Mouse (Mus musculus): ENCODE results near the gene Camta1.

Gene Camta1

GRCm38 (mm10) chr4:151300706-151301105 lies 561.0 kb downstream of the Camta1 start:
- no peak for DNase-seq (ENCODE audit: inconsistent age in 2 of 2, low spot score in 1 of 2)

DNA sequence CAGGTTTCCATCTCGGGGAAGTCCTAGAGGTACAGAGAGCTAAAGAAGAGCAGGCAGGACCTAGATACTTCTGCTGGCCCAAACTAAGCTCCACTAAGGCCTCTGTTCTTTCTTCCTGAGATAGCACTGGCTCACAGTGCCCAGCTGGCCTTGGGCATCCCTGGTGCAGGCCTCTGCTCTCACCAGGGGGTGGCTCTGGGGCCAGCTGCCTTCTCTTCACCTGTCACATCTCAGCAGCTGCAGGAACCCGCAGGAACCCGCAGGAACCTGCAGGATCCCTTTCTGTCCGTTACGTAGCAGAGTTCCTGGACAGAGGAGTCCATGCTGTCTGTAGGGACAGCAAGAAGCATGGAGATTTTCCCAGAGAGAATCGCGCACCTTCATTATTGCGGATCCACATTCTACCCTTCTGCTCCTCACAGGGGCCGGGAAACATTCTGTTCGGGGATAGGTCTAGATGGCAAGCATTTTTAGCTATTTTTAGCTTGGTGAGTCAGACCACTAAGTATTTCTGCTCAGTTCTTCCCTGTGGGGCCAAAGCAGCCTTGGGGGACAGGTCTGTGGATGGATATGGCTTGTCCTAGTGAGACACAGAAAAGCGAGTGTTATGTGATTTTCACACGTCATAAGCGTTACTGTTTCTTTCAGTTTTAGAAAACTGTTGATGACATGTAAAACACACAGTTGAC lies 566.0 kb downstream of the Camta1 start:
- no peak for DNase-seq (ENCODE audit: inconsistent age in 2 of 2, low spot score in 1 of 2)

DNA sequence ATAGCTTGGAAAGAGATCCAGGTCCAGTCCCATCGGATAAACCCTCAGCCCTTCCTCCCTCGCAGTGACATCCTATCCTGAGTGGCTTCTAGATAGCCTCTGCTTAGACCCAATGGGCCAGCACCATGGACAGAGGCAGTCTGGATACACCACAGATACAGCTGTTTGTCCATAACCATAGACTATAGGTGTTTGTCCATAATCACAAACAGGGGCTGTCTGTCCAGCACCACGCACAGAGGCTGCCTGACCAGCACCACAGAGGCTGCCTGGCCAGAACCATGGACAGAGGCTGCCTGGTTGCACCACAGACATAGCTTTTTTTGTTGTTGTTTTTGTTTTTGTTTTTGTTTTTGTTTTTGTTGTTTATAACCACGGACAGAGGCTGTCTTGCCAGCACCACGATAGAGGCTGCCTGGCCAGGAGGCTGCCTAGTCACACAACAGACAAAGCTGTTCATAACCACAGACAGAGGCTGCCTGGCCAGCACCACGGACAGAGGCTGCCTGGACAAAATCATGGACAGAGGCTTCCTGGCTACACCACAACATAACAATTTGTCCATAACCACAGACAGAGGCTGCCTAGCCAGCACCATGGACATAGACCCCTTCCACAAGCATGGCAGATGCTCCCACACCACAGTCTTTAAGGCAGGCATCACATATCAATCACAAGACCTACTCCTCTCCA lies 572.6 kb downstream of the Camta1 start:
- DNase-seq (ENCODE audit: inconsistent age in 2 of 2, low spot score in 1 of 2) = peak; percentile 28 to 63

GRCm38 (mm10) chr4:151285905-151286445 lies 575.7 kb downstream of the Camta1 start:
- DNase-seq (ENCODE audit: inconsistent age in 2 of 2, low spot score in 1 of 2) = no peak

DNA sequence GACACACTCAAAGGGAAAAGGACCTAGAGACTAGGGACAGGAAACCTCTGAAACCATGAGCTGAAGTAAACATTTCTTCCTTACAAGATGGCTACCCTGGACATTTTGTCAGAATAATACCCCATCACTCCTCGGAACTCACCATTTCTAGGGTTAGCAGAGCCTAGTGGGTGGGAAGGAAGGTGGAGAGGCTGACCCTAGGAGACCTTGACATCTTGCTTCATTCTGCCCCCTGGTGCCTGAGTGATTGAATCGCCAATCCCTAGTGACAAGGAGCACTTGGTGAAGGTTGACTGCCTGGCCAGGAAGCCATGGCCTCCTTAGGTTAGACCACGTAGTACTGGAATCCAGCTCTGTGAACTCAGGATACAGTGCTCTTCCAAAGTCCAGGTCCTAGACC lies 576.2 kb downstream of the Camta1 start:
- DNase-seq (ENCODE audit: inconsistent age in 2 of 2, low spot score in 1 of 2) = no peak

GRCm38 (mm10) chr4:151283092-151283741 lies 578.5 kb downstream of the Camta1 start:
- DNase-seq (ENCODE audit: inconsistent age in 2 of 2, low spot score in 1 of 2) = peak; percentile 36 to 85

DNA sequence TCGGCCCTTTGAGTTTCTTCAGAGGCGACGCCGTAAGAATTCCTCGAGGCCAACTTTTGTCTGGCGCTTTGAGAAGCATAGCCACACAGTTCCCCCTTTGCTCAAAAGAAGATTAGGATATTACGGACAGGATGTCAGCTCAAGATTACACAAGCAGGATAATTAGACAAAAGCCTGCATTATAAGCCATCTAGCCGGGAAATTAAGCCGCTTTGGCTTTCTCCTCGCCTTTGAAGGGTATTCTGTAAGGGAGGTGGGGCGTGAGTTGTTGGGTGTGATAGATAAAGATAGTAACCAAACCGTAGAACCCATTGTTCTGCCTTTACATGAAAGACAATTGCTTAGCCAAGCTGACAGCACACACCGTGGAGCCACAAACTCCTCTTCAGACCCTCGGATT lies 579.6 kb downstream of the Camta1 start:
- no peak for DNase-seq (ENCODE audit: inconsistent age in 2 of 2, low spot score in 1 of 2)

DNA sequence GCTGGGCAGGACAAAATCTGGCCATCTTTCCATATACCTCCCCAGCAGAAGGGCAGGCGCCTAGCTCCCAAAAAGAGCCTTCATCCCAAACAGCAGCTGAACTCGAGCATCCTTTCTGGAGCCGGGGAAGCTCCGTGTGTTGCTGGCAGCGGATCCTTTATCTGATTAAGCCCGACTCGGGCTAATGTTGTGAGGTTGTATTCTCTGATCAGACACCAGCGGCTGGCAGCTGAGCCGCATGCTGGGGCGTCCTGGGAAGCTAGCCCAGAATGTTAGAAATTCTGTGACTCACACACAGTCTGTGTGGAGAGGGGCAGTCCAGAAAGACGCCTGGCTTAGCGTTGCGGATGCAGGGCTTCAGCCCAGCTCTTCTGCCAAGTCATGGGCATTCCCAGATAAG lies 586.4 kb downstream of the Camta1 start:
- DNase-seq (ENCODE audit: inconsistent age in 2 of 2, low spot score in 1 of 2) = peak; percentile 26 to 71

DNA sequence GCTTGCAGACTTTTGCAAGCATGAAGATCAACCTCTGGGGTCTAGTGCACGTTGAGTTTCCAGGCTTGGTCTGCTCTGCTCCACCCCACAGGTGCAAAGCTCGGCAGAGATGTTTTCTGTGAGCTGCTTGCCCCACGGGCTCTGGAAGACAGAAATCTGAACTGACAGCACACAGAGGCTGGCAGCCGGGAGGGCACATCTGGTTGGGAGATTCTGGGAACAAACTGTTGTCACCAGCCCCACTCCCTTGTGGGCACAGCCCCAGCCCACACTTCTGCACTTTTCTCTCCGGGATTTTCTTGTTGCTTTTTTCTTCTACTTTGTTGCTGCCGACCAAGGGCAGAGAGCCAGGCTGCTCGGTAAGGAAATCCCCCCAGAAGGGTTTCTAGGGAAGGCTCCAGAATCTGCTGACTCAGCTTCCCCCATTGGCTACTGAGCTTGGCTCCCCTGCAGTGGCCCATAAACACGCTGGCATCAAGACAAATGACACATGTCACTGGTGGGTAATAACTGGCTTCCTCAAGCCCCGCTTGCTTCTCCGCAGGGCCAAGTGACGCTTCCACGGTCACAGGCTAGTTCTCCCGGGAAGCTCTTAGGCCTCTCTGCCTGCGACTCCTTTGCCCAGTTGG lies 597.8 kb downstream of the Camta1 start:
- DNase-seq (ENCODE audit: inconsistent age in 2 of 2, low spot score in 1 of 2) = no peak

DNA sequence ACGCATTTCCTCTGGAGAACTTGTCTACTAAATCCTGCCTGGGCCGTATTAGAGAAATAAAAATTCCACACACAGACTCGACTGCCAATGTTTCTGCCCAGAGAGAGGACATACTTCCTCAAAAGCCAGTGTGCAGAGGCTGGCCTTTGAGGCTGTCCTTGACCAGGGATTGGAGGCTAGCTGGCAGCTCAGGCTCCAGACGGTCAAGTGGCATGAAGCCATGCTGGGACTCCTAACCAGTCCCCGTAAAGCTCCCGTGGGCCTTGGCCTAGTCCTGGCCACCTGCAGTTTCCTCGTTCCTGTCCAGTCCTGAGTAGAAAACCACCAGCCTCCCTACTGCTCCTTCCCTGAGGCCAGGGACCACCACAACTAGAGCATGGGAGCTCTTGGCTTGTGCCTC lies 598.6 kb downstream of the Camta1 start:
- peak; percentile 26 to 73 for DNase-seq (ENCODE audit: inconsistent age in 2 of 2, low spot score in 1 of 2)

DNA sequence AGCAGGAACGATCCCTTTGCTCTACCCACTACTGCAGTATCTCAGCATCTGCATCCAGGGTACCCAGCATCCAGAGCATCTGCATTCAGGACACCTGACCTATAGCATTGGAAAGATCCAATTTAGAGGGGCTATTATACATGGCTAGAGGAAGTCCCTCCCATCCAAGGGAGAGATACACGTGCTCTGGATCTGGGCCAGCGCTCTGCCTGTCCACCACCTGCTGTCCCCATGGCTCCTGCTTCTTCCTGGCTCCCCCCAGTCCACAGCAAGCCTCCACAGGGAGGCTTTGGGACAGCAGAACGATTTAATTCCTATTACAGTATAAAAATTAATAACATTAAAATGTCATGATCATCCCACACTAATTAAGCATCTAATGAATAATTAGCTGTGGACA lies 605.1 kb downstream of the Camta1 start:
- no peak for DNase-seq (ENCODE audit: inconsistent age in 2 of 2, low spot score in 1 of 2)

GRCm38 (mm10) chr4:151250824-151251223 lies 610.9 kb downstream of the Camta1 start:
- no peak for DNase-seq (ENCODE audit: inconsistent age in 2 of 2, low spot score in 1 of 2)

DNA sequence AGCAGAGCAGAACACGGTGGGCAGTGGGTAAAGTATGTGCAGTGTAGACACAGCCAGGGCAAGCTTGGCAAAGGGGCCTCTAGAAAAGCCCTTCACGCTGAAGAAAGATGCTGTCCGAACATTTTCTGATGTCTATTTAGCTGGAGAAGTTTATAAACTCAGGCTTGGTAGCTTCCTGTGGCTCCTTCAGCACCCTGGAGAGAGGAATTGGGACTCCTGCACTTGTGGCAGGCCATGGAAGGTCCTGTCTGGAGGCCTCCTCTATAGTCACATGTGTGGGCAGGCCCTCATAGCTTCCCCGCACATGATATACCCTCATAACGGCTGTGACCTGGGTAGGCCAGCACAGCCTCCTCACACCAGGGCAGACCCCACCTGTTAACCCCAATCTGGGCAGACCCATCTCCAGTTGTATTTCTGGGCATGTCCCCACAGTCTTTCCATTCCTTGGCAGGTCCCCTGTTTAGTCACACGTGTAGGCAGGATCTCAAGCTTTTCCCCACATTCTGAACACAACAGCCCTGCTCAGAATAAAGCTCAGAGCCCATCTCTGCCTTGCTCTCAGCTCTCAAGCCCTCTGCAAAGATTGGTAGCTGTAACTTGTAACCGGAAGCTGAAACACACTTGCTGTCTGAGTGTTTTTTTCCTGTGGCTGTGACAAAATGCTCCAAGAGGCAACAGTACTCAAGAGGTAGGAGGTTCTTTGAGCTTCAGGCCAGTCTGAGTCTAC lies 616.4 kb downstream of the Camta1 start:
- no peak for DNase-seq (ENCODE audit: inconsistent age in 2 of 2, low spot score in 1 of 2)

DNA sequence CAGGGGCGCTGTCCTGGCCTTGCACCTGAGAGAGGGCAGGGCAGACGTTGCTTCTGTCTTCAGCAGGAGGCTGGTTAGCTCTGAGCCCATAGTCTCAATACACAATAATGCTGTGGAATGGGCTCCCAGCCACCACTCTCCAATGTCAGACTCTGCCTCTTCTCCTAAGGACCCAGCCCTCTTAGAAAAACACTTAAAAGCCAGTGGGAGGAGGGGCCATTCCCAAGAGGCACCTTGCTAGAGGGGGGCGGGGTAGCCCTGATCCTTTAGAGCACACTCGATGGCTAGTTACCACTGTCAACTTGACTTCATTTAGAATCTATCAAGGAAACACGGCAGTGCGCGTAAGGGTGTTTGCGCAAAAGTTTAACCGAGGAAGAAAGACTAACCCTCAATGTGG lies 618.2 kb downstream of the Camta1 start:
- no peak for DNase-seq (ENCODE audit: inconsistent age in 2 of 2, low spot score in 1 of 2)

DNA sequence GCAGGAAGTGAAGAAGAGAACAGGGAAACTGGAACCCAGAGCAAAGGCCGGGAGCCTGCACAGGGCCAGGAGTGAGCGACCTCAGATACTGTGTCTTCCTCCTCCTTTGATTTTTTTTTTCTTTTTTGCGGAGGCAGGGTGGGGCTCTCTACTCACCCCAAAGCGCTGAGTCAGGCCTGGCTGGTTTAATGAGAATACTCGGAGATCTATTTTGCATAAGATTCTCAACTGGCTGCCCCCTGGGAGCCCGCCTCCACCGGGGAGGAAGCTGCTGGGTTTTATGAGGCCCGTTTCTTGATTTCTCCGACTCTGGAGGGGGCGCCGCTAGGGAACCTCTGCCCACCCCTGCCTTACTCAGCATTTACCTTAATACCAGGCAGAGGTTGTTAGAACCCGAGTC lies 618.9 kb downstream of the Camta1 start:
- no peak for DNase-seq (ENCODE audit: inconsistent age in 2 of 2, low spot score in 1 of 2)

GRCm38 (mm10) chr4:151240465-151240864 lies 621.2 kb downstream of the Camta1 start:
- DNase-seq (ENCODE audit: inconsistent age in 2 of 2, low spot score in 1 of 2) = no peak

DNA sequence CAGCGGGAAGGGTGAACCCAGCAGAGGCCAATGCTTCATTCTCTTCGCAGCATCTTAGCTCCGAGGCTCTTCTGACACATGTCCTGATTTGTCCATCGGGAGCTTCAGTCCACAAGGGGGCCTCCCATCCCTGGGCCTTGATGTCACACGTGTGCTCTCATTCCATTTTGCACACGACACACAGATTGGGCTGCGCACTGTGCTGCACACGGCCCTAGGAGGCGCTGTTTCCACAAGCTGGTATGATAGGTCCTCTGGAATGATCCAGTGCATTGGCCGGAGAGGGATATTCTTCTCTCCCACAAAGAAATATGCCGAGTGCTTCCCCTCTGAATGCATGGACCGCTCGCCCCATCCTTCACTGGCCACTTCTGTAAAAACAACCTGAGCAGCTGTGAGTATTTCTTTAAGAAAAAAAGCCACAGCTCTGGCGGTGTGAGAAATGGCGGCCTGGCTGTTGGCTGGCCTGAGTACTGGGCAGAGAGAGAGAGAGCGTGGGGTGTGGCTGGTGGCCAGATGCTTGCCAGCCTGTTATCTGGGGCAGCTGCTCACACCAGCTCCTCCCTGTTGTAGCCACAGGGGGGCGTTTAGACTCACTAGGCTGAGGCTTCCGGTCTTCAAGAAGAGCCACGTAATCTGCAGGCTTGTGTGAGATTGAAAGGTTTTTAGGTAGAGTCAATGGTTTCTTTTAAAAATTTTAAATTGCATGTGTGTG lies 622.5 kb downstream of the Camta1 start:
- DNase-seq (ENCODE audit: inconsistent age in 2 of 2, low spot score in 1 of 2) = no peak

DNA sequence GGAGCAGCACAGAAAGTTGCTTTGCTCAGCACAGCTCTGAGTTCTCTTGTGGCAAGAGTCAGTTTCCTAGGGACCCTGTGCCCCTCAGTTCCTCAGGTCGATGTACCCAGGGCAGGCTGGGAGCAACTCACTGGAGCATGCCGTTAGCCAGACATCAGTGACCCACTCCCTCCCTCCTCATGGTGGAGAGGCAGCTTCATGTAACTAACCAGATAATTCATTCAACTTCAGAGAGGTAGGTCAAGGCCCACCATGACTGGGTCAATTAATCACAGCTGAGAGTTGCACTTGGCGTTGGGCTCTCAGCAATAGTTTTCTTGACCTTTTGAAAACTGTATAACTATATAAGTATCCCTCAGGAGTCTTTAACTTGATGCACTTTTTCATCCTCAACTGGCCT lies 624.2 kb downstream of the Camta1 start:
- peak; percentile 55 to 86 for DNase-seq (ENCODE audit: inconsistent age in 2 of 2, low spot score in 1 of 2)

GRCm38 (mm10) chr4:151234981-151235380 lies 626.7 kb downstream of the Camta1 start:
- no peak for DNase-seq (ENCODE audit: inconsistent age in 2 of 2, low spot score in 1 of 2)

DNA sequence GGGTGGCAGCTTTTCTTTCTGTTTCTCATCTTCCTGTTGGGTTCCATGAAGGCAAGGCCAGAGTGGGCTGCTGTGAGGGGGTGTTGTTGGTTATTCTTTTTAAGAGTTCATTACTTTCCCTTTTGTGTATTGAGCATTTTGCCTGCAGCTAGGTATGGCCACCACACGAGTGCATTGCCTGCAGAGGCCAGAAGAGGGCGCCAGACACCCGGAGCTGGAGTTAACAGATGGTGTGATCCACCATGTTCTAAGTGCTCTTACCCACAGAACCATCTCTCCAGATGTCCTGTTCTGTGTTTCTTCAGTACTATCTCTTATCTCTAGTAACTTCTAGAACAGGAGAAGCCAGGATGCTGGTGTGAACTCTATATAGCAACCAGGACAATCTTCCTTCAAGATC lies 629.6 kb downstream of the Camta1 start:
- peak in 1 of 2 experiments; percentile 44 for DNase-seq (ENCODE audit: inconsistent age in 2 of 2, low spot score in 1 of 2)
